Mouse (Mus musculus): Measurements from ENCODE around the gene Cux1. TPM values are rescaled to one million over a fixed set of nuclear protein-coding genes. Genes with fewer than 3 reads are reported as not detected.

Cux1 gene
- polyA plus RNA-seq, 1 experiment = 284 TPM

GRCm38 (mm10) chr5:136406357-136406756 lies 160.9 kb downstream of the Cux1 start:
- Histone ChIP-seq H3K4me3 (ENCODE audit: insufficient read depth, low read depth, low read length) (no peak overlapping the region), H3K27ac (ENCODE audit: insufficient read depth, low read depth, low read length) (no peak overlapping the region), H3K4me1 (ENCODE audit: control insufficient read depth, insufficient read depth, low read length) (peaks cover 10% of the 10 kb centered on the region; the same call in 1 of the 2 replicates)
- TF ChIP-seq POLR2A (IDR thresholded peaks at IDR 0.05; ENCODE audit: insufficient read depth, low read depth, low read length) = no peak
- no peak for TF ChIP-seq CTCF (IDR thresholded peaks at IDR 0.05; ENCODE audit: insufficient read depth, low read depth, low read length)

- Histone ChIP-seq H3K4me1 (ENCODE audit: control insufficient read depth, insufficient read depth, low read length) (peaks cover 10% of the 10 kb centered on the region; the same call in 1 of the 2 replicates), H3K4me3 (ENCODE audit: insufficient read depth, low read depth, low read length) (no peak overlapping the region), H3K27ac (ENCODE audit: insufficient read depth, low read depth, low read length) (no peak overlapping the region)
- WGBS = 15% methylated on average over 19 of the region's 19 CpGs
- no peak for TF ChIP-seq POLR2A (IDR thresholded peaks at IDR 0.05; ENCODE audit: insufficient read depth, low read depth, low read length)
- no peak for TF ChIP-seq CTCF (IDR thresholded peaks at IDR 0.05; ENCODE audit: insufficient read depth, low read depth, low read length)
Observed at GRCm38 (mm10) chr5:136403565-136403961, 163.7 kb downstream of the Cux1 start.

GRCm38 (mm10) chr5:136402622-136403564 lies 164.4 kb downstream of the Cux1 start:
- H3K27ac ChIP-seq (ENCODE audit: insufficient read depth, low read depth, low read length) = no peak overlapping the region
- no peak overlapping the region for H3K4me3 ChIP-seq (ENCODE audit: insufficient read depth, low read depth, low read length)
- TF ChIP-seq CTCF (IDR thresholded peaks at IDR 0.05; ENCODE audit: insufficient read depth, low read depth, low read length) (no peak), POLR2A (IDR thresholded peaks at IDR 0.05; ENCODE audit: insufficient read depth, low read depth, low read length) (no peak)
- H3K4me1 ChIP-seq (ENCODE audit: control insufficient read depth, insufficient read depth, low read length) = peaks cover 10% of the 10 kb centered on the region; the same call in 1 of the 2 replicates
- WGBS = 51% methylated on average over 15 of the region's 15 CpGs

- H3K27ac ChIP-seq (ENCODE audit: insufficient read depth, low read depth, low read length) = no peak overlapping the region
- WGBS = 82% methylated on average over 3 of the region's 3 CpGs
- H3K4me1 ChIP-seq (ENCODE audit: control insufficient read depth, insufficient read depth, low read length) = peaks cover 7% of the 10 kb centered on the region; the same call in 1 of the 2 replicates
- no peak overlapping the region for H3K4me3 ChIP-seq (ENCODE audit: insufficient read depth, low read depth, low read length)
- no peak for TF ChIP-seq POLR2A (IDR thresholded peaks at IDR 0.05; ENCODE audit: insufficient read depth, low read depth, low read length)
- no peak for TF ChIP-seq CTCF (IDR thresholded peaks at IDR 0.05; ENCODE audit: insufficient read depth, low read depth, low read length)
Observed at GRCm38 (mm10) chr5:136398706-136399105, 168.6 kb downstream of the Cux1 start.

GRCm38 (mm10) chr5:136396699-136397098 lies 170.6 kb downstream of the Cux1 start:
- TF ChIP-seq CTCF (IDR thresholded peaks at IDR 0.05; ENCODE audit: insufficient read depth, low read depth, low read length) = no peak
- TF ChIP-seq POLR2A (IDR thresholded peaks at IDR 0.05; ENCODE audit: insufficient read depth, low read depth, low read length) = no peak
- peaks cover 6% of the 10 kb centered on the region; the same call in 1 of the 2 replicates for H3K4me1 ChIP-seq (ENCODE audit: control insufficient read depth, insufficient read depth, low read length)
- H3K27ac ChIP-seq (ENCODE audit: insufficient read depth, low read depth, low read length) = no peak overlapping the region
- H3K4me3 ChIP-seq (ENCODE audit: insufficient read depth, low read depth, low read length) = no peak overlapping the region
- 100% methylated on average over 1 of the region's 1 CpGs for WGBS

GRCm38 (mm10) chr5:136396256-136396655 lies 171.0 kb downstream of the Cux1 start:
- Histone ChIP-seq H3K27ac (ENCODE audit: insufficient read depth, low read depth, low read length) (no peak overlapping the region), H3K4me3 (ENCODE audit: insufficient read depth, low read depth, low read length) (no peak overlapping the region), H3K4me1 (ENCODE audit: control insufficient read depth, insufficient read depth, low read length) (peaks cover 6% of the 10 kb centered on the region; the same call in 1 of the 2 replicates)
- TF ChIP-seq POLR2A (IDR thresholded peaks at IDR 0.05; ENCODE audit: insufficient read depth, low read depth, low read length) = no peak
- no peak for TF ChIP-seq CTCF (IDR thresholded peaks at IDR 0.05; ENCODE audit: insufficient read depth, low read depth, low read length)
- WGBS = 90% methylated on average over 7 of the region's 7 CpGs

GRCm38 (mm10) chr5:136395600-136396195 lies 171.6 kb downstream of the Cux1 start:
- 81% methylated on average over 3 of the region's 3 CpGs for WGBS
- Histone ChIP-seq H3K4me1 (ENCODE audit: control insufficient read depth, insufficient read depth, low read length) (peaks cover 6% of the 10 kb centered on the region; the same call in 1 of the 2 replicates), H3K27ac (ENCODE audit: insufficient read depth, low read depth, low read length) (no peak overlapping the region), H3K4me3 (ENCODE audit: insufficient read depth, low read depth, low read length) (no peak overlapping the region)
- no peak for TF ChIP-seq POLR2A (IDR thresholded peaks at IDR 0.05; ENCODE audit: insufficient read depth, low read depth, low read length)
- no peak for TF ChIP-seq CTCF (IDR thresholded peaks at IDR 0.05; ENCODE audit: insufficient read depth, low read depth, low read length)

- Histone ChIP-seq H3K4me3 (ENCODE audit: insufficient read depth, low read depth, low read length) (no peak overlapping the region), H3K27ac (ENCODE audit: insufficient read depth, low read depth, low read length) (no peak overlapping the region), H3K4me1 (ENCODE audit: control insufficient read depth, insufficient read depth, low read length) (peaks cover 6% of the 10 kb centered on the region; the same call in 1 of the 2 replicates)
- TF ChIP-seq CTCF (IDR thresholded peaks at IDR 0.05; ENCODE audit: insufficient read depth, low read depth, low read length) = no peak
- 88% methylated on average over 6 of the region's 6 CpGs for WGBS
Observed at GRCm38 (mm10) chr5:136394517-136395212, 172.6 kb downstream of the Cux1 start.

All from olfactory bulb, adult 2 months (tissue).